Mouse (Mus musculus): Measurements from ENCODE around the gene Ppp1r12a. TPM values are rescaled to one million over a fixed set of nuclear protein-coding genes. Genes with fewer than 3 reads are reported as not detected.

Gene Ppp1r12a
- polyA plus RNA-seq, 1 experiment from 2014 or later, result 84.1 TPM

- WGBS, result 42% methylated on average over 3 of the region's 3 CpGs
- Histone ChIP-seq H3K9me3 (ENCODE audit: control insufficient read depth) (no peaks in the 10 kb centered on the region), H3K36me3 (ENCODE audit: control insufficient read depth, insufficient read depth) (no peaks in the 10 kb centered on the region), H3K27ac (ENCODE audit: low read depth, low read length) (no peak overlapping the region), H3K4me1 (replicated peaks; ENCODE audit: control insufficient read depth, insufficient read depth, low read length) (no peaks in the 10 kb centered on the region), H3K27me3 (replicated peaks; ENCODE audit: control insufficient read depth, insufficient read depth, low read length) (no peaks in the 10 kb centered on the region), H3K4me2 (replicated peaks; ENCODE audit: low read depth) (no peak overlapping the region), H3K9ac (ENCODE audit: low read depth, low read length) (no peak overlapping the region), H3K4me3 (ENCODE audit: low read depth, low read length) (no peak overlapping the region)
- no peak for TF ChIP-seq CTCF (IDR thresholded peaks at IDR 0.05; ENCODE audit: low read depth)
- ATAC-seq, result no peak
Measured at GRCm38 (mm10) chr10:108179404-108179803, 17.4 kb downstream of the Ppp1r12a start.

- ATAC-seq, result no peak
- 82% methylated on average over 2 of the region's 2 CpGs for WGBS
- no peak overlapping the region for H3K27ac ChIP-seq (ENCODE audit: low read depth, low read length)
- H3K36me3 ChIP-seq (ENCODE audit: control insufficient read depth, insufficient read depth), result no peaks in the 10 kb centered on the region
- TF ChIP-seq CTCF (IDR thresholded peaks at IDR 0.05; ENCODE audit: low read depth), result no peak
- no peak overlapping the region for H3K9ac ChIP-seq (ENCODE audit: low read depth, low read length)
- H3K4me1 ChIP-seq (replicated peaks; ENCODE audit: control insufficient read depth, insufficient read depth, low read length), result no peaks in the 10 kb centered on the region
- no peaks in the 10 kb centered on the region for H3K27me3 ChIP-seq (replicated peaks; ENCODE audit: control insufficient read depth, insufficient read depth, low read length)
- no peak overlapping the region for H3K4me2 ChIP-seq (replicated peaks; ENCODE audit: low read depth)
- no peaks in the 10 kb centered on the region for H3K9me3 ChIP-seq (ENCODE audit: control insufficient read depth)
- H3K4me3 ChIP-seq (ENCODE audit: low read depth, low read length), result no peak overlapping the region
Measured at GRCm38 (mm10) chr10:108180313-108180712, 18.3 kb downstream of the Ppp1r12a start.

GRCm38 (mm10) chr10:108181893-108182292 is 19.9 kb downstream of the Ppp1r12a start:
- Histone ChIP-seq H3K4me1 (replicated peaks; ENCODE audit: control insufficient read depth, insufficient read depth, low read length) (no peaks in the 10 kb centered on the region), H3K4me2 (replicated peaks; ENCODE audit: low read depth) (no peak overlapping the region), H3K36me3 (ENCODE audit: control insufficient read depth, insufficient read depth) (no peaks in the 10 kb centered on the region), H3K4me3 (ENCODE audit: low read depth, low read length) (no peak overlapping the region), H3K27me3 (replicated peaks; ENCODE audit: control insufficient read depth, insufficient read depth, low read length) (no peaks in the 10 kb centered on the region), H3K9me3 (ENCODE audit: control insufficient read depth) (no peaks in the 10 kb centered on the region), H3K9ac (ENCODE audit: low read depth, low read length) (no peak overlapping the region), H3K27ac (ENCODE audit: low read depth, low read length) (no peak overlapping the region)
- no peak for ATAC-seq
- WGBS, result 74% methylated on average over 3 of the region's 3 CpGs
- TF ChIP-seq CTCF (IDR thresholded peaks at IDR 0.05; ENCODE audit: low read depth), result no peak

- H3K4me3 ChIP-seq (ENCODE audit: low read depth, low read length), result no peak overlapping the region
- no peaks in the 10 kb centered on the region for H3K4me1 ChIP-seq (replicated peaks; ENCODE audit: control insufficient read depth, insufficient read depth, low read length)
- no peaks in the 10 kb centered on the region for H3K27me3 ChIP-seq (replicated peaks; ENCODE audit: control insufficient read depth, insufficient read depth, low read length)
- WGBS, result 83% methylated on average over 4 of the region's 4 CpGs
- no peak overlapping the region for H3K27ac ChIP-seq (ENCODE audit: low read depth, low read length)
- no peak for TF ChIP-seq CTCF (IDR thresholded peaks at IDR 0.05; ENCODE audit: low read depth)
- H3K4me2 ChIP-seq (replicated peaks; ENCODE audit: low read depth), result no peak overlapping the region
- H3K9ac ChIP-seq (ENCODE audit: low read depth, low read length), result no peak overlapping the region
- no peaks in the 10 kb centered on the region for H3K36me3 ChIP-seq (ENCODE audit: control insufficient read depth, insufficient read depth)
- H3K9me3 ChIP-seq (ENCODE audit: control insufficient read depth), result no peaks in the 10 kb centered on the region
- no peak for ATAC-seq
Measured at GRCm38 (mm10) chr10:108182386-108182785, 20.4 kb downstream of the Ppp1r12a start.

DNA sequence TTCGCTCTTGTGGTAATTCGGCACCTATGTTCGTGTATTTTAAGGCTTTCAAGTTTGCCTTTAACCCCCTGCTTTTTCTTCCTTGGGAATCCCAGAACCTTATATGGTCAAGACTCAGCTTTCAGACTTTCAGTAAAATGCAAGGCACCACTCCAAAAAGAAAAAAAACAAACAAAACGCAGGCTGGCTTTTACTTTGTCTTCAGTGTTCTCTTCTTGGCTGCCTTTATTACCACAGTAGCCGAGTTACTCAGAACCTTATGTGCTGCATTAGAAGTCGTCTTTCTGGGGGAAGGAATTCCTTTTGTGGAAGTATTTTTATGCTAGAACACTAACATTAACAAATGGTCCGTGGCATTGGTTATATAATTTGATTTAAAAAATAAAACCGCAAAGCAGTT is 22.8 kb downstream of the Ppp1r12a start:
- no peak overlapping the region for H3K9ac ChIP-seq (ENCODE audit: low read depth, low read length)
- no peak overlapping the region for H3K4me3 ChIP-seq (ENCODE audit: low read depth, low read length)
- H3K4me2 ChIP-seq (replicated peaks; ENCODE audit: low read depth), result no peak overlapping the region
- H3K36me3 ChIP-seq (ENCODE audit: control insufficient read depth, insufficient read depth), result no peaks in the 10 kb centered on the region
- H3K27me3 ChIP-seq (replicated peaks; ENCODE audit: control insufficient read depth, insufficient read depth, low read length), result no peaks in the 10 kb centered on the region
- no peak for ATAC-seq
- TF ChIP-seq CTCF (IDR thresholded peaks at IDR 0.05; ENCODE audit: low read depth), result no peak
- H3K9me3 ChIP-seq (ENCODE audit: control insufficient read depth), result no peaks in the 10 kb centered on the region
- peaks cover 3% of the 10 kb centered on the region; the same call in 1 of the 2 replicates for H3K4me1 ChIP-seq (replicated peaks; ENCODE audit: control insufficient read depth, insufficient read depth, low read length)
- H3K27ac ChIP-seq (ENCODE audit: low read depth, low read length), result no peak overlapping the region
- 61% methylated on average over 8 of the region's 8 CpGs for WGBS

DNA sequence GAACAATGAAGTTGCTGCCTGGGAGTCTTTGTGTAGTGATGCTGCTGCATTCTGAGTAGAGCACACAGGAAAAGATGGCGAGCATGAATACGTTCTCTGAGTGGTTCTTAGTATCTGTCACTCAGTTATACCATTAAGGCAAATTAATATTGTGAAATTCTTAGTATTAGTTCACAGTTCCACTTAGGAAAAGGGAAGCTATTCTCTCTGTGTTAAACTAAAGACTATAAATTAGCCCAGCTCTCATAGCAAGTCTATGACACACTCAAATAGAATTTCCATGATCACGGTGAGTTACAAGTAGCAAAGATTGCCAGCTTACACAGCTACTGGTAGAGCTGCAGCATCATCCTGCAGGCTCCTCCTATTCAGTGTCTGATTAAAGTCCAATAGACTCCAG is 23.3 kb downstream of the Ppp1r12a start:
- H3K4me1 ChIP-seq (replicated peaks; ENCODE audit: control insufficient read depth, insufficient read depth, low read length), result peaks cover 3% of the 10 kb centered on the region; the same call in 1 of the 2 replicates
- no peak overlapping the region for H3K4me3 ChIP-seq (ENCODE audit: low read depth, low read length)
- TF ChIP-seq CTCF (IDR thresholded peaks at IDR 0.05; ENCODE audit: low read depth), result no peak
- H3K4me2 ChIP-seq (replicated peaks; ENCODE audit: low read depth), result no peak overlapping the region
- 62% methylated on average over 3 of the region's 3 CpGs for WGBS
- no peak overlapping the region for H3K27ac ChIP-seq (ENCODE audit: low read depth, low read length)
- no peak overlapping the region for H3K9ac ChIP-seq (ENCODE audit: low read depth, low read length)
- H3K9me3 ChIP-seq (ENCODE audit: control insufficient read depth), result no peaks in the 10 kb centered on the region
- peak; percentile 81 for ATAC-seq
- H3K36me3 ChIP-seq (ENCODE audit: control insufficient read depth, insufficient read depth), result no peaks in the 10 kb centered on the region
- H3K27me3 ChIP-seq (replicated peaks; ENCODE audit: control insufficient read depth, insufficient read depth, low read length), result no peaks in the 10 kb centered on the region

DNA sequence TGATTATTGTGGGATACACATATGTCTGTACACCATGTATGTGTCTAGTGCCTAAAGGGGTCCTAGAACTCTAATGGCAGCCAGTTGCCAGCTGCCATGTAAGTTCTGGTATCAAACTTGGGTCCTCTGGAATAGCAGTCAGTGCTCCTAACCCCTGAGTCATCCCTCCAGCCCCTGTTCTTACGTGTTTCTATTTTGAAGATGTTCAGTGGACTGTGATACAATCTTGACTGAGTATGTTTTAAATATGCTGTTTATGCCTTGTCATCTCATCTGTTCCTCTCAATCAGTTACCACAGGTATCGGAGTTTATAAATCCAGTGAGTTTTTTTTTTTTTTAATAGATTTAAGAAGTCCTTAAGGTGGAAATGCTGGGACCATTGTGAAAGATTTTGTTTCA is 27.3 kb downstream of the Ppp1r12a start:
- Histone ChIP-seq H3K9ac (ENCODE audit: low read depth, low read length) (no peak overlapping the region), H3K4me2 (replicated peaks; ENCODE audit: low read depth) (no peak overlapping the region), H3K9me3 (ENCODE audit: control insufficient read depth) (no peaks in the 10 kb centered on the region), H3K4me1 (replicated peaks; ENCODE audit: control insufficient read depth, insufficient read depth, low read length) (peaks cover 3% of the 10 kb centered on the region; the same call in 1 of the 2 replicates), H3K36me3 (ENCODE audit: control insufficient read depth, insufficient read depth) (no peaks in the 10 kb centered on the region), H3K27me3 (replicated peaks; ENCODE audit: control insufficient read depth, insufficient read depth, low read length) (no peaks in the 10 kb centered on the region), H3K27ac (ENCODE audit: low read depth, low read length) (no peak overlapping the region), H3K4me3 (ENCODE audit: low read depth, low read length) (no peak overlapping the region)
- no peak for TF ChIP-seq CTCF (IDR thresholded peaks at IDR 0.05; ENCODE audit: low read depth)
- no peak for ATAC-seq
- 64% methylated on average over 2 of the region's 2 CpGs for WGBS
